Mouse (Mus musculus) testis, adult 2 months (tissue): ENCODE data around the gene Lgr4.

Experiments used
- CTCF ChIP-seq: fragments of 200-500 bp; IDR thresholded peaks from 2 replicates; pipeline ENCODE4 v1.5.1; 2012; ENCODE audit warnings: low read depth, mild to moderate bottlenecking, inconsistent platforms, low read length, moderate library complexity; ENCODE audit not compliant: control insufficient read depth, insufficient read depth, insufficient replicate concordance
- POLR2A ChIP-seq: fragments of 200-500 bp; IDR thresholded peaks from 2 replicates; pipeline ENCODE4 v1.6.1; 2012; ENCODE audit warnings: low read depth, mild to moderate bottlenecking, inconsistent platforms, low read length, moderate library complexity; ENCODE audit not compliant: control insufficient read depth

- TF ChIP-seq CTCF (no peak), POLR2A (no peak)
These were observed 2.8 kb upstream of the Lgr4 start for GRCm38 (mm10) chr2:109914601-109915000.
